Mouse (Mus musculus): ENCODE results near the gene Trp53i13. TPM values are rescaled to one million over a fixed set of nuclear protein-coding genes. Genes with fewer than 3 reads are reported as not detected.

Gene Trp53i13
- total RNA-seq, 1 experiment: 18.4 TPM

DNA sequence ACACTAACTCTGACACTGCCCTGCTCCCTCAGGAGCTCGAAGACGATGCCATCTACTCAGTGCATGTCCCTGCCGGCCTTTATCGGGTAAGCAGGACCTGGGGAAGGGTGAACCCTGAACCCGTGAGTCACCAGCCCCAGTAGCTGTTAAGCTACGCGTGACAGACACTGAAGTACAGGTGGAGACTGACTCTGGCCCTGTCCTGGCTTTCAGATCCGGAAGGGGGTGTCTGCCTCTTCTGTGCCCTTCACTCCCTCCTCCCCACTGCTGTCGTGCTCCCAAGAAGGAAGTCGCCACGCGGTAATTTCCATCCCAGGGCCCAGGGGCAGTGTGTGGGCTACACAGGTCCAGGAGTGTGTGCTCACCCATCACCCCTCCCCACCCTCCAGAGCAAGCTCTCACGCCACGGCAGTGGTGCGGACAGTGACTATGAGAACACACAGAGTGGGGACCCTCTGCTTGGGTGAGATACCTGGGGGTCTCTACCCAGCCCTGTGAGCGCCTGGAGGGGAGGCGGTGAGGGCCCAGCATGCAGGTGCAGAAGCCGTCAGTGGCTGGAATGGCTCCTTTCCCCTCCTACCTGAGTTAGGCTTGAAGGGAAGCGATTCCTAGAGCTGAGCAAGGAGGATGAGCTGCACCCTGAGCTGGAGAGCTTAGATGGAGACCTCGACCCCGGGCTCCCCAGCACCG, 10.3 kb downstream of the Trp53i13 start:
- in situ Hi-C loops (cut with MboI; ENCODE audit: low sequenced_read_pairs in 2 of 2, unreplicated experiment in 2 of 2): no loop called here
- Histone ChIP-seq H3K4me1 (ENCODE audit: control insufficient read depth in 2 of 2, insufficient read depth in 2 of 2, low read length in 2 of 2, poor library complexity in 1 of 2) (peaks cover 0 to 33% of the 10 kb centered on the region in 2 experiments; a peak in 3 of 4 replicates), H3K9ac (ENCODE audit: insufficient read depth, low read depth, low read length, poor library complexity, severe bottlenecking) (no peak overlapping the region), H3K4me3 (ENCODE audit: insufficient read depth in 1 of 2, low read depth in 1 of 2, low read length in 2 of 2, poor library complexity in 1 of 2, severe bottlenecking in 1 of 2) (no peak overlapping the region), H3K9me3 (ENCODE audit: control insufficient read depth, insufficient read depth, low read depth, low read length) (no peaks in the 10 kb centered on the region), H3K27ac (ENCODE audit: insufficient read depth, low read depth, low read length, poor library complexity, severe bottlenecking) (no peak overlapping the region), H3K36me3 (ENCODE audit: control insufficient read depth, insufficient read depth, low read length, poor library complexity, severe bottlenecking) (peaks cover 58% of the 10 kb centered on the region)
- TF ChIP-seq ZNF384 (IDR thresholded peaks at IDR 0.05; ENCODE audit: low read depth, low read length) (no peak), CHD2 (IDR thresholded peaks at IDR 0.05; ENCODE audit: low read depth, low read length) (no peak), MAFK (IDR thresholded peaks at IDR 0.05; ENCODE audit: insufficient read depth, low read depth, low read length) (no peak), HCFC1 (IDR thresholded peaks at IDR 0.05; ENCODE audit: borderline replicate concordance, insufficient read depth, low read length) (no peak), ZC3H11A (IDR thresholded peaks at IDR 0.05; ENCODE audit: borderline replicate concordance, low read depth, low read length) (no peak)
- no peak for DNase-seq (ENCODE audit: low read depth, low spot score)

DNA sequence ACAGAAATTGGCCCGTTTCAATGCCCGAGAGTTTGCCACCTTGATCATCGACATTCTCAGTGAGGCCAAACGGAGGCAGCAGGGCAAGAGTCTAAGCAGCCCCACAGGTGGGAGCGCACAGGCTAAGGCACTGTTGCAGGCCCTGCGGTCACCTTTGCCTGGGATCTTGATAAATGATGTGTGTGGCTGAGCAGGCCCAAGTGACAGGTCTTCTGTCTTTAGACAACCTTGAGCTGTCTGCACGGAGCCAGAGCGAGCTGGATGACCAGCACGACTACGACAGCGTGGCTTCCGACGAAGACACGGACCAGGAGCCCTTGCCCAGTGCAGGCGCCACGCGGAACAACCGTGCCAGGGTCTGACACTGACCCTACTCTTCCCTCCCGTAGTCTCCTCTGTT, 11.4 kb downstream of the Trp53i13 start:
- H3K36me3 ChIP-seq (ENCODE audit: control insufficient read depth, insufficient read depth, low read length, poor library complexity, severe bottlenecking): peaks cover 68% of the 10 kb centered on the region
- H3K27ac ChIP-seq (ENCODE audit: insufficient read depth, low read depth, low read length, poor library complexity, severe bottlenecking): no peak overlapping the region
- no peak overlapping the region for H3K4me3 ChIP-seq (ENCODE audit: insufficient read depth in 1 of 2, low read depth in 1 of 2, low read length in 2 of 2, poor library complexity in 1 of 2, severe bottlenecking in 1 of 2)
- TF ChIP-seq HCFC1 (IDR thresholded peaks at IDR 0.05; ENCODE audit: borderline replicate concordance, insufficient read depth, low read length) (no peak), ZC3H11A (IDR thresholded peaks at IDR 0.05; ENCODE audit: borderline replicate concordance, low read depth, low read length) (no peak)
- H3K9me3 ChIP-seq (ENCODE audit: control insufficient read depth, insufficient read depth, low read depth, low read length): no peaks in the 10 kb centered on the region
- H3K4me1 ChIP-seq (ENCODE audit: control insufficient read depth in 2 of 2, insufficient read depth in 2 of 2, low read length in 2 of 2, poor library complexity in 1 of 2): peaks cover 0 to 40% of the 10 kb centered on the region in 2 experiments; a peak in 3 of 4 replicates
- no peak overlapping the region for H3K9ac ChIP-seq (ENCODE audit: insufficient read depth, low read depth, low read length, poor library complexity, severe bottlenecking)
- in situ Hi-C loops (cut with MboI; ENCODE audit: low sequenced_read_pairs in 2 of 2, unreplicated experiment in 2 of 2): no loop called here
- no peak for DNase-seq (ENCODE audit: low read depth, low spot score)

DNA sequence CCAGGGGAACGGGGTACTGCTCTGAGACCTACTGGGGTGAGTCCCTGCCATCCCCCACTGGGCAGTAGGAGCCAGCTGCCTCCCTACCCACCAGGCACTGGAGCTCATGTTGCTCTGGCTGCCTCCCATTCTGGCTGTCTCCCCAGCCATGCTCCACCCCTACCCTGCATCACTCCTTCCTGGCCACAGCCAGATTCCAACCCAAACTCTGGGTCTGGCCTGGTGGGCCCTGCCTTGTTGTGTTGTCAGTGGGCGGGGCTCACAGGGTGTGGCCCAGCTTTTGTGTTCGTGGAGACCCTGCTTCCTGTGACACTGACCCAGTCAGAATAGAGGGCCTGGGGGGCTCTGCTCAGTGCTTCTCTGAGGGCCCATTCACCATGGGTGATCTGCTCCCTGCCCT, 12.3 kb downstream of the Trp53i13 start:
- H3K9ac ChIP-seq (ENCODE audit: insufficient read depth, low read depth, low read length, poor library complexity, severe bottlenecking): no peak overlapping the region
- no peak overlapping the region for H3K4me3 ChIP-seq (ENCODE audit: insufficient read depth in 1 of 2, low read depth in 1 of 2, low read length in 2 of 2, poor library complexity in 1 of 2, severe bottlenecking in 1 of 2)
- H3K9me3 ChIP-seq (ENCODE audit: control insufficient read depth, insufficient read depth, low read depth, low read length): no peaks in the 10 kb centered on the region
- H3K27ac ChIP-seq (ENCODE audit: insufficient read depth, low read depth, low read length, poor library complexity, severe bottlenecking): peak overlapping the region; percentile 33; the same call in 1 of the 2 replicates
- DNase-seq (ENCODE audit: low read depth, low spot score): no peak
- in situ Hi-C loops (cut with MboI; ENCODE audit: low sequenced_read_pairs in 2 of 2, unreplicated experiment in 2 of 2): no loop called here
- peaks cover under 1 to 45% of the 10 kb centered on the region in 2 experiments; a peak in 3 of 4 replicates for H3K4me1 ChIP-seq (ENCODE audit: control insufficient read depth in 2 of 2, insufficient read depth in 2 of 2, low read length in 2 of 2, poor library complexity in 1 of 2)
- peaks cover 71% of the 10 kb centered on the region for H3K36me3 ChIP-seq (ENCODE audit: control insufficient read depth, insufficient read depth, low read length, poor library complexity, severe bottlenecking)
- TF ChIP-seq HCFC1 (IDR thresholded peaks at IDR 0.05; ENCODE audit: borderline replicate concordance, insufficient read depth, low read length) (no peak), MAFK (IDR thresholded peaks at IDR 0.05; ENCODE audit: insufficient read depth, low read depth, low read length) (no peak), ZC3H11A (IDR thresholded peaks at IDR 0.05; ENCODE audit: borderline replicate concordance, low read depth, low read length) (no peak), ZNF384 (IDR thresholded peaks at IDR 0.05; ENCODE audit: low read depth, low read length) (no peak), CHD2 (IDR thresholded peaks at IDR 0.05; ENCODE audit: low read depth, low read length) (no peak)

DNA sequence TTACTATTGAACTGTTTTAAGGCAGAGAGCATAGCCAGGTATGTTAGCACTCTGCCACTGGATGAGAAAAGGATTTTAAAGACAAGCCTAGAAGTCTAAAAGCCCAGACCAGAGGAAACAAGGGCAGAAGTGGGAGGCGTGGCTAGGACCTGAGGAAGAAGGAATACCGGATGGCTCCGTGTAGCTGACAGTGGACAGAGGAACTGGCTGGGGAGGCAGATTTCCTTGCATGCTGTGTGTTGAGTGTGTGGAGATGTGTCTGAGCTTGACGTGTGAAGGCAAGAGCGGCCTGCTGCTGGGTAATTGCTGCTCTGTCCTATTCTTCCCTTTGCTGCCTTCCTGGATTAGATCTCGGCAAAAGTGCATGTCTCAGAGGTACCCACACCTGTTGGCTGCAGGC, 13.3 kb downstream of the Trp53i13 start:
- Histone ChIP-seq H3K27ac (ENCODE audit: insufficient read depth, low read depth, low read length, poor library complexity, severe bottlenecking) (no peak overlapping the region), H3K9me3 (ENCODE audit: control insufficient read depth, insufficient read depth, low read depth, low read length) (no peaks in the 10 kb centered on the region), H3K4me1 (ENCODE audit: control insufficient read depth in 2 of 2, insufficient read depth in 2 of 2, low read length in 2 of 2, poor library complexity in 1 of 2) (peaks cover 3 to 45% of the 10 kb centered on the region in 2 experiments; a peak in 3 of 4 replicates), H3K36me3 (ENCODE audit: control insufficient read depth, insufficient read depth, low read length, poor library complexity, severe bottlenecking) (peaks cover 71% of the 10 kb centered on the region), H3K4me3 (ENCODE audit: insufficient read depth in 1 of 2, low read depth in 1 of 2, low read length in 2 of 2, poor library complexity in 1 of 2, severe bottlenecking in 1 of 2) (no peak overlapping the region), H3K9ac (ENCODE audit: insufficient read depth, low read depth, low read length, poor library complexity, severe bottlenecking) (no peak overlapping the region)
- no peak for TF ChIP-seq CHD2 (IDR thresholded peaks at IDR 0.05; ENCODE audit: low read depth, low read length)
- no peak for TF ChIP-seq HCFC1 (IDR thresholded peaks at IDR 0.05; ENCODE audit: borderline replicate concordance, insufficient read depth, low read length)
- no peak for TF ChIP-seq MAFK (IDR thresholded peaks at IDR 0.05; ENCODE audit: insufficient read depth, low read depth, low read length)
- TF ChIP-seq ZC3H11A (IDR thresholded peaks at IDR 0.05; ENCODE audit: borderline replicate concordance, low read depth, low read length): no peak
- TF ChIP-seq ZNF384 (IDR thresholded peaks at IDR 0.05; ENCODE audit: low read depth, low read length): no peak
- no peak for DNase-seq (ENCODE audit: low read depth, low spot score)
- in situ Hi-C loops (cut with MboI; ENCODE audit: low sequenced_read_pairs in 2 of 2, unreplicated experiment in 2 of 2): no loop called here
